Mouse (Mus musculus) activated CD4-positive, CD25-positive, alpha-beta regulatory T cell, adult 4 months (primary cell): Measurements from ENCODE around the gene Serpinb9b. TPM values are rescaled to one million over a fixed set of nuclear protein-coding genes. Genes with fewer than 3 reads are reported as not detected.
"Not testable (repeated sequence)": the region's sequence is repeated elsewhere in the genome, so short reads cannot be mapped to it uniquely, and the experiment has no call there.

Source experiments
- ATAC-seq: one replicate; pipeline ENCODE4 v1.8.0; 2017
- polyA plus RNA-seq, 2 experiments: library from polyadenylated mRNA; unstranded; fragments of 100-300 nt; shearing (Covaris generic); gene quantifications; one replicate each; pipeline ENCODE4 v1.2.1; 2017

Serpinb9b gene
- under 1 TPM in 1 of 2 experiments, not detected in 1; 0.15 TPM for polyA plus RNA-seq

DNA sequence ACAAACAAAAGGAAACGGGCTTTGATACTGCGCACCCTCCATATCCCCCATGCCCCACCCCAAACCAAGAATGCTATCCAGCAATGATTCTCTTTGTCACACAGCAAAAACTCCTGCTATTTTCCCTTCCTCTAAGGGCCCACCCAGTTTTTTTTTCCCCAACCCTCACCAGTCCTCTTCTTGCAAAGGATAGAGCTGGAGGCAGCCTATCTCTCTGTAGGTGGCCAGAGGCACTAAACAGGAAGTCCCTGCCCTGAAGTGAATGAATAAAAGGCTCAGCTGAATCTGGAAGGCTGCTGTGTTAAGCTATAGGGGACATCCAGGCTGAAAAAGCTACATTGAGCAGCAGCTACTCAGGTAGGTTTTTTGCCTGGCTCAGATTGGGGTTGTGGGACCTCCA, at the start of gene Serpinb9b:
Serpinb9b (plus strand) TSS at position 173 of the 400 bp plus-strand sequence.
- no peak for ATAC-seq

DNA sequence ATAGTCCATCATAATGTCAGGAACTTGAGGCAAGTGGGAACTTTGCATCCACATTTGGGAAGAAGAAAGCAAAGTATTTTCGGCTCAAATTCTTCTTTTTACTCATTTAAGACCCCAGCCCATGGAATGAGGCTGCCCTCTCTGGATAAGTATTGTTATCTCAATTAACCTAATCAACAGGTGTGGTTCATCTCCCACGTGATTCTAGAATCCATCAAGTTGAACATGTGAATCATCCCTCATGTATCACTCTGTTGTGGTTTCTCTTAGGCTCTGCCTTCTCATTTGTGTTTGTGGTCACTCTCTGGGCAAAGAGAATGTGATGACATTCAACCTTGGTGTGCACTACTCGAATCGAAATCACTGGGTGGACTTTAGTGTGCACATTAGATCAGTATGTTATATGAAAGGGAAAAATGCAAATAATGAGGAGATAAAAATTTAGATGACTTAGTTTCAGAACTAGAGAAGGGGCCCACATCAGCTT, 44.6 kb upstream of the Serpinb9b start:
- no peak for ATAC-seq

DNA sequence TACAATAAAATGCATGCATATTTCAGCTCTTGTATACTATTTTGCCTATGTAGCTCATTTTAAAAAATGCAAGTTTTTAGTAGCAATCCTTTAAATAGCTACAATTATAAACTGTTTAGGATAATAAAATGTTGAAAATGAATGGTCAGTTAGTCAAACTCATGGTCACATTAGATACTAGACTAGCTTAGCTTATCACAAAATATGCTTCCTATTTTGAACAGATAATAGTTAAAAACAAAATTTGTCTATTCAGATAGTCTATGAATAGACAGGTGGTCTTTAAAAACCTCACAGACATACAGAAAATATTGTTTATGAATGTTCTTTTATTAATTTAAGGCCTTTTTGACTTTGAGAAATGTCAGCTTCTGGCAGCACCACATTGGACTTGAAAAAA, 41.0 kb upstream of the Serpinb9b start:
- no peak for ATAC-seq

DNA sequence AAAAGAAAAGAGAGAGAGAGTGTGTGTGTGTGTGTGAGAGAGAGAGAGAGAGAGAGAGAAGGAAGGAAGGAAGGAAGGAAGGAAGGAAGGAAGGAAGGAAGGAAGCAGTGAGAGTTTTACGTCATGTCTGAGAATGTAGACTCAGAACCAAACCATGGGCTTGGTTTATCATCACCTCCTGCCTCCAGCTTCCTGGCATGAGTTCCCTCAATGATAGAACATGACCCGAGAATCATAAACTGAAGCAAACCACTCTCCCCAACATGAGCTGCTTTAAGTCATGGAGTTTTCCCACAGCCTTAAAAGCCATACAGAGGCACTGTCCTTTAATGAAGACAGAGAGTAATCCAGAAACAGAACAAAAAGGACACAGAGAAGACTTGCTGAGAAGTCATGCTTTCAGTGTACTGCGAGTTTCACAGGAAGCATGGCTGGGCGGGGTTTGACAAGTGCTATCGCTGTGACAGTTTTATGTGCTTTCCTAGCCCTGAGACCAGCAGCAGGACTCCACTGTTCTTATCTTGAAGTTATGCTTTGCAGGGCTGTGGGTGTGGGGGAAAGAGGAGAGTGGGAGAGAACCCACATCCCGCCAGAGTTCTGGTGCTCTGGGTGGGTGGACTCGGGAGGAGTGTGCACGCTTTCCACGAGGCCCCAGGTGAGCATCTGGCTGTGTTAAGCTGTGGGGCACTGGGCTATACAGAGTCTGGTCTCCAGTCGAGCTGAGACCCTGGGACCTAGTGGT, 33.9 kb upstream of the Serpinb9b start:
- ATAC-seq = no peak

DNA sequence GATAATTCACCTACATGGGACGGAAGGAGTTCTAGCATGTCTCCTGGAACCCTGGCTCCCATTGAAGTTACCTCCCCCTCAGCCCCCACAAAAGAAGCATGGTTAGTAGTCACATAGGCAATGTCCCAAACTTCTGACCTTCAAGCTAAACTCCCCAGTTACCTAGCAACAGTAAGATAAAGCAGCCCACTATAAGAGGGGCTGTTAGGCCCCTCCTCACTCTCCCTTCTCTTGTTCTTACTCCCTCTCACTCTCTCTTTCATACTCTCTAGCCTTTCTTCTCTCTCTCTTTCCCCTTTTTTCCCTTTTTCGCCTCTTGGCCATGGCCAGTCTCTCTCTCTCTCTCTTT, 33.3 kb upstream of the Serpinb9b start:
- no peak for ATAC-seq

DNA sequence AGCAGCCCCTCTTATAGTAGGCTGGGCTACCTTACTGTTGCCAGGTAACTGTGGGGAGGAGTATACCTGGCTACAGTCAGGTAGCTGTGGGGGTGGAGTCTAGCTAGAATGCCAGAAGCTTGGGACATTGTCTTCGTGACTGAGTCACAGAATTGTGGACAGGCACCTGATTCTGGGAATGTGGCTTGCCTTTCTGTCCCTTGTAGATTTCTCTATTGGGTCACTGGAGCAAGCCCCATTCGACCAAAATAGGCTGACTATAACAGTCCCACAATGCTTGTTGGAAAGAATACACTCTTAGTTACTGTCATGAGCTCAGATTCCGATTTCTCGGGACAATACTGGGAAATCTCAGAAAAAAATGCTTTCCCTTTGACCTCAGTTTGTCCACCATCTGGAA, 32.2 kb upstream of the Serpinb9b start:
- no peak for ATAC-seq

DNA sequence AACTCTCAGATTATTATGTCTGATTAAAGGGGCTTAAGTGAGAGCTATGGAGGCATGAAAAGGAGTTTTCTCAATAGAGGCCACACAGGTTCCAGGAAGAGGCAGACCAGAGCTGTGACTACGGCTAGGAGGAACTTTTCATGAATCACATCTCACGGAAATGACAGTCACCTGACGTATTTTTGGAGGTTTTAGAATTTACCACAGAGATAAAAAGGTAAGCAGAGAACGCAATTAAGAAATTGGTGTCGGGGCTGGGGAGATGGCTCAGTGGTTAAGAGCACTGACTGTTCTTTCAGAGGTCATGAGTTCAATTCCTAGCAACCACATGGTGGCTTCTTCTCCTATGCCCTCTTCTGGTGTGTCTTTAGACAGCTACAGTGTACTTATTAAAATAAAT, 25.9 kb upstream of the Serpinb9b start:
- peak; percentile 38 for ATAC-seq

DNA sequence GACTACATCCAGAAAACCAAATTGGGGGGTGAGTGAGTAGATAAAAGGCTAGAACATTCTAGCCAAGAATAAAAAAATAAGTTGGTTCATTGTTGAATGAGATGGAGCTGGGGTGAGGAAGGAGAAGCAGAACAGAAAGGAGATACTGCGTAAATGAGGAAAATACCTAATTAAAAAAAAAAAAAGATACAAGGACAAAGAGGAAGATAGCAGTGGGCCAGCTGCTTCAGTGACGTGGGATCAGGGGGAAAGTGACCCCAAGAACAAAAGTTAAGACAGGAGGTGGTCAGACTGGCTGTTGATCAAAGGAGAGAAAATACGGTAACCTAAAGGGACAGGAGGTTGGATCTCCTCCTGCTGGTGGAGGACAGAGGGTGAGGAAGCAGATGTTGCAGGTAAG, 24.3 kb upstream of the Serpinb9b start, which contains the start of gene Serpinb9:
Serpinb9 (plus strand) TSS at position 301 of the 400 bp plus-strand sequence.
- no peak for ATAC-seq

DNA sequence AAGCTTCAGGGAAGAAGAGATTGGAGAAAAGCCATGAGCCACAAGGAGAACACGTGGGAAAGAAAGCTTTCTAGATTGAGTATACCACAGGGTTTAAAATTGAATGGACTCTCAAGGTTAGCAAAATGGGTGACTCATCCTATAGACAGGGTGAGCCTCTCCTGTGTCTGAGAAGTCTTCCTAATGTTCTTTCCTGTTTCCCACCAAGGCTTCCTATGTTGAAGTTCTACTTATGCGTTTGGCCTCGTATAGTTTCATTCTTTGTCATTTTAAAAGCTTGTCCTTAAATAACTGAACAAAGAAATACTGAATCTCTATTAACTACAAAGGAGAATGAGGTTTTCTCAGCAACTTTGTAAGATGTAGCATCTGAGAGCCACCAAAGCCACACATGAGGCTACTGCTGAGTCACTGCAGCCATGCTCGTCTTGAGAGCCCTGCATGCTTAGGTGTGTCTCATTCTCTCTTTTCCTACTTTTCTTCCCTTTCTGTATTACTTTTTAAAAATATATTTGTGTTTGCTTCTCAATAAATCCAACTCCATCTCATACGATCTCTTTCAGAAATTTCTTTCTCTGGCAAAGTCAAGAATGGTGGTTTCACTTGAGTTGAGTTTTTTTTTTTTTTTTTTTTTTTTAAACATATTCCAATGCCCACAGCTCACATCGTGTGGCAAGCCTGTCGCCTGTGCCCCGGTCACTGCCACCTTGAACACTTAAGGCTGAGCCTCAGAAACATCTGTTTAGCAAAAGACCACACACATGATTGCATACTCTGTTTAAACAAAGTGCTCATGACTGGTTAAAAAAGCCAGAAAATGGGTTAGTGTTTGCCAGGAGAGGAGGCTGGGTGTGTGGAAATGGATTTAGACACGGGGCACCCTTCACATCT, 23.4 kb upstream of the Serpinb9b start:
- ATAC-seq = peak; percentile 7

DNA sequence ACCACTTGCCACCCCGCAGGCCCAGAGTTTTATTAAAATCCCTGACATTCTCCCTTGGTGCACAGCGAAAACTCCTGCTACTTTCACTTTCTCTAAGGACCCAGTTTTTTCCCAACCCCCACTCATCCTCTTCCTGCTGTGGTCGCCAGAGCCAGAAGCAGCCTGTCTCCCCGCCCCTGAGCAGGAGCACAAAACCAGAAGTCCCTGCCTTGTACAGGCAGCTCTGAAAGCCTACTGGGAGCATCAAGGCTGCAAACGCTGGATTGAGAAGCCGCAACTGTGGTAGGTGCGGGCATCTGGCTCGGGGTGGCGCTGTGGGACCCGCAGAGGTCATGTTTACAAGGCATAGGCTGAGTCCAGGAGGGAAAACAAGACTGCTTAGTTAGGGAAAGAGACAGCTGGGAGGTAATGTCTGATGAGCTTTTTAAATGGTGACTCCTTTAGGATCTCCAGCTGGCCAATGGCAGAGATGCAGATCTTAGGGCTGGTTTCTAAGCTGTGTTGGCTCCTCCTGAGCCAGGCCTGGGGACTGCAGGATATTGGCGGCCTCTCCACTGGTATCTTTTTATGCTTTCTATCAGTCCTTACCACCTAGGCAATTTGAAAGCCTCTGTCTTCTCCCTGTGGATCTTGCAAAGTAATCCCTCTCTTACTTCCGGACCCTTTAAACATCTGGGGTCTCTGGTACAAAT, 22.7 kb upstream of the Serpinb9b start:
- ATAC-seq = peak; percentile 76

DNA sequence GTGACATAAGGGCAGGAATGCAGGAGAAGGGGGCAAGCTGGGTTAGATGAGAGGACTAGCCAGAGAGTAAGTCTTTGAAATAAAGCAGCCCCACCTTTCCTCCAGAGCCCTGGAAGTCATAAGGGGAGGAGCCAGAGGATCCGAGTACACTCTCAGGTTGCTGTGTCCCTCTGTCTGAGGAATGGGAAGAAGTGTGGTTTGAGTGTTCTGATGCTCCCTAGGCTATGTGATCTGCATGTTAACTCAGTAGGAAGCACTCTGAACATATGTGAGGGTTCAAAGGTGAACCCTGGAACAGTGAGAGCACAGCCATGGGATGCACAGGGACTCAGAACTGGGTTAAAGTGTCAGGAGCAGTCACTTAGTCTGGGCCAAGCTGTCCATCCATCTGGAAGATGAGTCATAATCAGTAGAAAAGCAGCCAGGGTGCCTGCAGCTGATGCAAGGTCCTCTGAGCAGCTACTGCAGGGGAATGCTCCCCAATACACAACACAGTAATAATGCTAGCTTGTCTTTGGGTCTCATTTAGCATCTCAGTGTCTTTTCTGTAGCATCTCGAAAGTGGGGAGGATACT, 21.6 kb upstream of the Serpinb9b start:
- ATAC-seq = no peak

DNA sequence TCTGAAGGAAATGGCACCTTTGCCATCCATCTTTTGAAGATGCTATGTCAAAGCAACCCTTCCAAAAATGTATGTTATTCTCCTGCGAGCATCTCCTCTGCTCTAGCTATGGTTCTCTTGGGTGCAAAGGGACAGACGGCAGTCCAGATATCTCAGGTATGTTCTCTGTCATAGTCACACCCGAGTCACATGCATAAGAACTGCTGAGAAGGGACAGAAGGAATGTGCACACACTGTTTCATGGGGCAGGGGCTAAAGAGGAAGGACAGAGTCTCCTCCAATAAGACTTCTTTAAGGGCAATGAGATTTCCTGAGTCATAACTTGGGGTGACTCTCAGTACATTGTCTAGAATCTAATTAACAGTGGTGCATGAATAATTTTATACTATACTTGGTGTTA, 20.7 kb upstream of the Serpinb9b start:
- no peak for ATAC-seq

DNA sequence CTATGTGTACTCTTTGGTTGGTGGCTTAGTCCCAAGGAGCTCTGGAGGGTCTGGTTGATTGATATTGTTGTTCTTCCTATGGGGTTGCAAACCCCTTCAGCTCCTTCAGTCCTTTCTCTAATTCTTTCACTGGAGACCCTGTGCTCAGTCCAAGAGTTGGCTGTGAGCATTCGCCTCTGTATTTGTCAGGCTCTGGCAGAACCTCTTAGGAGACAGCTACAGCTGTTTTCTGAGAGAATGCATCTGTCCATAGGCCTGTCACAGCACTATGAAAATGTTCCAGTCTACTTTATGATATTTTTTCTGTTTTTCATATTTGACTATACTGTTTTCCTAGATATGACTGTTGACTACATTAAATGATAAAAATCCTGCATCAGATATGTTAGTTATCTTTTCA, 14.8 kb upstream of the Serpinb9b start:
- no peak for ATAC-seq

DNA sequence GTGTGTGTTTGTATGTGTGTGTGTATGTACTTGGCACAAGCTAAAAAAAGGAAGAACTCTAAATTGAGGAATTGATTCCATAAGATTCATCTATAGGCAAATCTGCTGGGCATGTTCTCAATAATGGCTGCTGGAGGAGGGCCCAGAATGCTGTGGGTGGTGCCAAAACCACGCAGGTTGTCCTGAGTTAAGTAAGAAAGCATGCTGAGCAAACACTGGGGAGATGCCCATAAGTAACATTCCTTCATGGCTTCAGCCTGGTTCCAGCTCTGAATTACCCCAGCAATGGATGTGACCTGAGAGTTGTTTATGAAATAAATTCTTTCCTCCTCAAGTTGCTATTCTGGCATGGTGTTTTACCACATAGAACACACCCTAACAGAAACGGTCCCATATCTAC, 13.9 kb upstream of the Serpinb9b start:
- no peak for ATAC-seq

DNA sequence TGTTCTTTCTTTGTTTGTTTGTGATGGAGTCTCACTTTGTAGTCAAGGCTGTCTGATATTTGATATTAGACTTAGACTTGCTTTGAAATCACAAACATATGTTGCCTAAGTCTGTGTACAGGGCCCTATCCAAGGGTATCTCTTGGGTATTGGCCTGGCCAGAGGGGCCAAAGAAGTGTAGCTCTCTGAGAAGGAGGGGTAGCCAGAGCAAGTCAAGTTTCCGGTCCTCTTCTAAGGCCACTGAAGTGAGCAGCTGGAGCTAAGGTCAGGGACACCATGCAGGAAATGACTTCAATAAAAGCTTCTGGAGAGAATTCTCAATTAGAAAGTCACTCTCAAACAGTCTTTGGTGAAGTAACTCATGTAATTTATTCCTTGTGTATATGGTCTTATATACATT, 4.8 kb upstream of the Serpinb9b start:
- ATAC-seq = no peak

DNA sequence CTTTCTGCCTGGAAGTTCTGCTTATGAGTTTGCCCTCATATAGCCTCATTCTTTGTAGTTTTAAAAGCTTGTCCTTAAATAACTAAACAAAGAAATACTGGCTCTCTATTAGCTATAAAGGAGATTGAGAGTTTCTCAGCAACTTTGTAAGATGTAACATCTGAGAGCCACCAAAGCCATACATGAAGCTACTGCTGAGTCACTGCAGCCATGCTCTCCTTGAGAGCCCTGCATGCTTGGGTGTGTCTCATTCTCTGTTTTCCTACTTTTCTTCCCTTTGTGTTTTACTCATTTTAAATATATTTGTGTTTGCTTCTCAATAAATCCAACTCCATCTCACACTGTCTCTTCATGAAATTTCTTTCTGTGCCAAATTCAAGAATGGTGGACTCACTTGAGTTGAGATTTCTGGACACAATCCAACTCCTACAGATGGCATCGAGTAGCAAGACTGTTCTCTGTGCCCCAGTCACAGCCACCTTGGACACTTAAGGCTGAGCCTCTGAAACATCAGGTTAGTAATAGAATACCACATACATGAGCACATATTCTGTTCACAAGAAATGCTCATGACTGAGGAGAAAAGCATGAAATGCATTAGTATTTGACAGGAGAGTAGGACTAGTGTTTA, 674 bp upstream of the Serpinb9b start:
- no peak for ATAC-seq

DNA sequence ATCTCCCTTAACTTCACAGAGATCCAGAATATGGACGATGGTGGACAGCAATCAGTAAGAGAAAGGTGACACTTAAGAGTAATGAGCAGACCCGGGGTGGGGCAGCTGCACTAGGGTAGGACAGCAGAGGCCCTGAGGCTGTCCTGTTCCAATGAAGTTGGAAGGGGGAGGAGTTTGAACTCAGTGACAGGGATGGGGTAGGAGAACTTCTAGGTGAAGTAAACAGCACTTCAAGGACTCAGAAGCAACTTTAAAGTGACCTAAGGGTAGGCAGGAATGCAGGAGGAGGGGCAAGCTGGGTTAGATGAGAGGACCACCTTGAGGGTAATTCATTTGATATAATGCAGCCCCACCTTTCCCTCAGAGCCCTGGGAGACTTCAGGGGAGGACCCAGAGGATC, 930 bp downstream of the Serpinb9b start:
- no peak for ATAC-seq

DNA sequence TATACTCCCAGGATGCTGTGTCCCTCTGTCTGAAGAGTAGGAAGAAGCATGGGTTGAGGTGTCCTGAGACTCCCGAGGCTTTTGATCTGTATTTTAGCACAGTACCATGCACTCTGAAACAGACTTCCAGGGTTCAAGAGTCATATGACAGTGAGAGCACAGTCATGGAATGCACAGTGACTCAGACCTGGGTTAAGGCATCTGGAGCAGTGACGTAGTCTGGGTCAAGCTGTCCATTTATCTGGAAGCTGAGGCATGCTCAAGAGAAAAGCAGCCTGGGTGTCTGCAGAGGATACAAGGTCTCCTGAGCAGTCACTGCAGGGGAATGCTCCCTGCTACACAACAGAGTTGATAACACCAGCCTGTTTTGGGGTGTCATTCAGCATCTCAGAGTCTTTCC, 1.3 kb downstream of the Serpinb9b start:
- no peak for ATAC-seq

DNA sequence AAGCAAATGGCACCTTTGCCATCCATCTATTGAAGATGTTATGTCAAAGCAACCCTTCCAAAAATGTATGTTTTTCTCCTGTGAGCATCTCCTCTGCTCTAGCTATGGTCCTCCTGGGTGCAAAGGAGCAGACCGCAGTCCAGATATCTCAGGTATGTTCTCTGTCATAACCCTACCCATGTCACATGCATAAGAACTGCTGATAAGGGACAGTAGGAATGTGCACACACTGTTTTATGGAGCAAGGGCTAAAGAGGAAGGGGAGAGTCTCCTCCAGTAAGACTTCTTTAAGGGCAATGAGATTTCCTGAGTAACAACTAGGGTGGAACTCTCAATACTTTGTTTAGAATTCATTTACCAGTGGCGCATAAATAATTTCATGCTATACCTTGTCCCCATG, 2.3 kb downstream of the Serpinb9b start:
- not testable (repeated sequence) for ATAC-seq

DNA sequence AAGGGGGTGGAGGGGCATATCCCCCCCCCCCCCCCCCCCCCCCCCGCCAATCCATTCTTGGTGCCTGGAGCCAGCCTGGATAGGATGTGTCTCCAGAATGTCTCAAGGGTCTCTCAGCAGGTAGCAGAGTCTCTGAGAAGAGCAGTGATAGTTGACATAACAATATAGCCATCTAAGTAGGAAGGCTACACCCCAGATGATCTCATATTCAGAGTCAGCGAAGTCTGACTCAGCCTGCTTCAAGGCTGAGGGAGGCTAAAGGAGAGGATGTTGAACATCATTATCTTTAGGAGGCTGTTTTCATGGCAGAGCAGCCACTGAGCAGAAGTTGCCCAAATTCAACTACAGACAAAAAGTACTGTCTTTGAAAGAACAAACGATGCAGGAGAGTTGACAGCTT, 3.1 kb downstream of the Serpinb9b start:
- ATAC-seq = no peak

DNA sequence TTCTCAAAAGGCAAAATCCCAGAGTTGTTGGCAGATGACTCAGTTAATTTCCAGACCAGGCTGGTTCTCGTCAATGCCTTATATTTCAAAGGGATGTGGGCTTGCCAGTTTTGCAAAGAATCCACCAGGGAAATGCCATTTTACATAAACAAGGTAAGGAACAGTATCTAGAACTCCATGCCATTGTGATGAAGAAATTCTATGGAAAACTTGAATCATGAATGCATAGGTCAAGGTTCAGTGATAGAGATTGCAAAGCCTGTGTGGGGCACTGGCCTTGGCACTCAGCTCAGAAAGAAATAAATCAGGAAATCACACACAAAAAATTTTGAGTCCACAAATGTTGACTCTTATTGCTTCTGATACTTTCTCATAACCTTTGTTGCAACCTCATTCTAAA, 8.3 kb downstream of the Serpinb9b start:
- ATAC-seq = no peak

DNA sequence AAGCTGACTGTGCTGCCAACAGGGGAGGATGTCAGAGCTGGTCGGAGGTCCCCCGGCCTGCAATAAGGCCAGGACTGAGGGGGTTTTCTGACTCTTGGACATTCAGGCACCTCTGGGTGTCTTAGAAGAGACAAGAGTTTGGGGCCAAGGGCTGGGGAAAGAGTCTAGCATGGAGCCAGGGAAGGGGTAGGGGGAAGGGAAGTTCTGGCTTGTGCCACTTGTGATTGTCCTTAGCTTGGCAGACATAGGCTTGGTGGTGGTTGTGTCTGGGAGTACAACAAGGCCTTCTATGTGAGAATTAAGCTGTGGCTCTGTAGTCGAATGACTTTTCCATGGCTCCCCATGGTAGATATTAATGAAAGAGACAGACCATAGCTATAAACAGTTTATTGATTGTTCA, 16.3 kb downstream of the Serpinb9b start:
- ATAC-seq = no peak
